Mouse (Mus musculus): ENCODE results near the gene Dnal4. TPM values are rescaled to one million over a fixed set of nuclear protein-coding genes. Genes with fewer than 3 reads are reported as not detected.

The Dnal4 gene
- polyA plus RNA-seq, 2 experiments: 60.9 to 70.2 TPM

DNA sequence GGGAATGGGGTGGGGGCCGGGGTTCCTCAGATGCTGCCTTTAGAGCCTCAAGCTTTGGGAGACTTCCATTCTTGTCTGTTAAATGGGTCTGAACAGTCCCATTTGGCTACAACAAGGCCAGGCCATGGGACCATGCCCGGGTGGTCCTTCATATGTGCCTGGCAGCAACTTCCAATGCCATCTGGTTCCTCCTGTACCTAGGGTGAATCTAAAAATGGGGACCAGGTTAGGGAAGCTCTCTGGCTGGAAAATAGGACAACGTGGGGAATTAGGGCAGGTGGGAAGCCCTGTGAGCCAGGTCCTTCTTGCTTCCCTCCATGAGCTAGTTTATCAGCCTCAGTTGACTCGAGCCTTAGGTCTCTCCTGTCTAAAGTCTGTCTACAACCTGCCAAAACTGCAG, 33.3 kb upstream of the Dnal4 start:
- ATAC-seq (ENCODE audit: low FRiP score, low read depth) (no peak), DNase-seq (ENCODE audit: low spot score) (no peak)
- WGBS: 72% methylated on average over 4 of the region's 4 CpGs
- Histone ChIP-seq H3K9ac (ENCODE audit: low read depth, low read length, severe bottlenecking) (no peak overlapping the region), H3K9me3 (ENCODE audit: control insufficient read depth, low read length) (no peaks in the 10 kb centered on the region), H3K36me3 (ENCODE audit: control insufficient read depth, insufficient read depth, low read length) (no peaks in the 10 kb centered on the region), H3K27me3 (ENCODE audit: control insufficient read depth, insufficient read depth, low read length) (peaks cover 22% of the 10 kb centered on the region), H3K4me1 (ENCODE audit: control insufficient read depth, insufficient read depth, low read length) (no peaks in the 10 kb centered on the region), H3K27ac (replicated peaks; ENCODE audit: low read depth, low read length) (no peak overlapping the region), H3K4me2 (replicated peaks; ENCODE audit: low read depth, low read length, severe bottlenecking) (no peak overlapping the region), H3K4me3 (replicated peaks; ENCODE audit: low read length) (no peak overlapping the region)
- TF ChIP-seq POLR2A (IDR thresholded peaks at IDR 0.05; ENCODE audit: borderline replicate concordance, extremely low read depth, insufficient read depth, insufficient read length): no peak

DNA sequence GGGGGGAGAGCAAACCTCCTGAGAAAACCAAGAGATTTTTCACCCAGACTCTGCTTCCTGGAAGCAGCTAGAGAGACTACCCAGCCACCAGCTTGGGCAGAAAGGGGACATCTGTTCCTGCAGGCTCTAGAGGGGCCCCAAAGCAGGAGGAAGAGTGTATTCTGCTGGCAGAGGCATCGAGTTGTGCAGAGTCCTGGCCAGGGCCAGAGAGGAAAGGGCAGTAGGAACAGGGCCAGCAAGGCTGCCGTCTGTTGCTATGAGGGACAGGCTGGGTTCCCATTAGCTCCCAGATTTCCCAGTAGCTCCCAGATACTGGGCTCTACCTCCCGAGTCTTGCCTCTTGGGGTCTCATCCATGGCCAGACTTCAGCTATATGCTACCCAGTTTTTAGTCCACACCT, 32.4 kb upstream of the Dnal4 start:
- Histone ChIP-seq H3K9me3 (ENCODE audit: control insufficient read depth, low read length) (no peaks in the 10 kb centered on the region), H3K27ac (replicated peaks; ENCODE audit: low read depth, low read length) (no peak overlapping the region), H3K4me1 (ENCODE audit: control insufficient read depth, insufficient read depth, low read length) (no peaks in the 10 kb centered on the region), H3K4me2 (replicated peaks; ENCODE audit: low read depth, low read length, severe bottlenecking) (no peak overlapping the region), H3K27me3 (ENCODE audit: control insufficient read depth, insufficient read depth, low read length) (peaks cover 31% of the 10 kb centered on the region), H3K4me3 (replicated peaks; ENCODE audit: low read length) (no peak overlapping the region), H3K36me3 (ENCODE audit: control insufficient read depth, insufficient read depth, low read length) (no peaks in the 10 kb centered on the region), H3K9ac (ENCODE audit: low read depth, low read length, severe bottlenecking) (no peak overlapping the region)
- WGBS: 67% methylated on average over 3 of the region's 3 CpGs
- TF ChIP-seq POLR2A (IDR thresholded peaks at IDR 0.05; ENCODE audit: borderline replicate concordance, extremely low read depth, insufficient read depth, insufficient read length): no peak
- DNase-seq (ENCODE audit: low spot score): no peak
- no peak for ATAC-seq (ENCODE audit: low FRiP score, low read depth)

DNA sequence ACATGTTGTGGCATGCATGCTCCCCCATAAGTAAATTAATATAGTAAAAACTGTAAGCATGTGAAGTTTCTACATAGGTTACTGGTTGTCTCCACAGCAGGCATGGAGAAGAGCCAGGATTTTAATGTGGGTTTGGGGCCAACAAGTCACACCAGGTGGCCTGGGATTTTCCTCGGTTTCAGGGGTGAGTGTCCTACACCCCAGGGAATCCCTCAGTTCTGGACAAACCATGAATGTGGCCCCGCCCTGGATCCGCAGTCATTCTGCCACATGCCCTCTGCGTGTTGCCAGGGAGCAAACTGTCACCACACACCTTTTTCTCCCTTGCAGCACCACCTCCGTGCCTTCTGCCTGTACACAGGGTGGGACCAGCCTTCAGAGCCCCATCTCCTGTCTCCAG, 31.0 kb upstream of the Dnal4 start:
- H3K4me1 ChIP-seq (ENCODE audit: control insufficient read depth, insufficient read depth, low read length): 0 out of 2 replicates have a peak, but pooled peaks cover 2% of the 10 kb centered on the region
- no peak overlapping the region for H3K4me3 ChIP-seq (replicated peaks; ENCODE audit: low read length)
- H3K36me3 ChIP-seq (ENCODE audit: control insufficient read depth, insufficient read depth, low read length): no peaks in the 10 kb centered on the region
- TF ChIP-seq POLR2A (IDR thresholded peaks at IDR 0.05; ENCODE audit: borderline replicate concordance, extremely low read depth, insufficient read depth, insufficient read length): no peak
- ATAC-seq (ENCODE audit: low FRiP score, low read depth) (no peak), DNase-seq (ENCODE audit: low spot score) (no peak)
- 44% methylated on average over 5 of the region's 5 CpGs for WGBS
- peaks cover 45% of the 10 kb centered on the region for H3K27me3 ChIP-seq (ENCODE audit: control insufficient read depth, insufficient read depth, low read length)
- no peaks in the 10 kb centered on the region for H3K9me3 ChIP-seq (ENCODE audit: control insufficient read depth, low read length)
- H3K9ac ChIP-seq (ENCODE audit: low read depth, low read length, severe bottlenecking): no peak overlapping the region
- no peak overlapping the region for H3K4me2 ChIP-seq (replicated peaks; ENCODE audit: low read depth, low read length, severe bottlenecking)
- no peak overlapping the region for H3K27ac ChIP-seq (replicated peaks; ENCODE audit: low read depth, low read length)

DNA sequence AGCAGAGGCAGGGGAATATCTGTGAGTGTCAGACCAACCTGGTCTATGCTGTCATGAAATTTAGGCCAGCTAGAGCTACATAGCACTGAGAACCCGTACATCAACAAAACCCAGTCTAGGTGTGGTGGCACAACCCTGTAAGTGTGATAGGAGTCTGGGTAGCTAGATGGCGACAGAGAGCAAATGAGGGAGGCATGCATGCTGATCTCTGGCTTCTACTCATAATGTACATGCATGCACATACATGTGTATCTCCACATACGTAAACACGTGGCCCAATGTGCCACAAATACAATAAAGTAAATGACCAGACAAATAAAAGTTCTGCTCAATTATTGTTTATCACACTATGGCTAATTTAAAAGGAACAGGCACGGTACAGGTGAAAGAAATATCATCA, 30.5 kb upstream of the Dnal4 start:
- no peak overlapping the region for H3K9ac ChIP-seq (ENCODE audit: low read depth, low read length, severe bottlenecking)
- DNase-seq (ENCODE audit: low spot score) (peak; percentile 59), ATAC-seq (ENCODE audit: low FRiP score, low read depth) (no peak)
- peaks cover 50% of the 10 kb centered on the region for H3K27me3 ChIP-seq (ENCODE audit: control insufficient read depth, insufficient read depth, low read length)
- TF ChIP-seq POLR2A (IDR thresholded peaks at IDR 0.05; ENCODE audit: borderline replicate concordance, extremely low read depth, insufficient read depth, insufficient read length): no peak
- H3K9me3 ChIP-seq (ENCODE audit: control insufficient read depth, low read length): no peaks in the 10 kb centered on the region
- 31% methylated on average over 5 of the region's 5 CpGs for WGBS
- H3K4me1 ChIP-seq (ENCODE audit: control insufficient read depth, insufficient read depth, low read length): 0 out of 2 replicates have a peak, but pooled peaks cover 2% of the 10 kb centered on the region
- H3K4me2 ChIP-seq (replicated peaks; ENCODE audit: low read depth, low read length, severe bottlenecking): no peak overlapping the region
- H3K4me3 ChIP-seq (replicated peaks; ENCODE audit: low read length): no peak overlapping the region
- no peak overlapping the region for H3K27ac ChIP-seq (replicated peaks; ENCODE audit: low read depth, low read length)
- H3K36me3 ChIP-seq (ENCODE audit: control insufficient read depth, insufficient read depth, low read length): no peaks in the 10 kb centered on the region

DNA sequence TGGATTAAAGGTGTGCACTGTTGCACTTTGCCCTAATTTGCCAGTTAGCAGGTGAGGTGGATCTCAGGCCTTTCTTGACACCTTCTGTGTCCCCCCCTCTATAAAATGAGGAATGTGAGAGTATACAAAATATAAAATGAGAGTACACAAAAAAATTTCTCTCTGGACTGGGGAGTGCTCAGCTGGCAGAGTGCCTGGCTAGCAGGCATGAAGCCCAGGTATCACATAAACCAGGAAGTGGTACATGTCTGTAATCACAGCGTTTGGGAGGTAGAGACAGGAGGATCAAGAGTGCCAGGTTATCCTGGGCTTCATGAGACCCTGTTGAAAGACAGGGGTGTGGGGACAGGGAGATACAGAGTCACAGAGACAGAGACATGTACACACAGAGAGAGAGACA, 29.4 kb upstream of the Dnal4 start:
- DNase-seq (ENCODE audit: low spot score): no peak
- Histone ChIP-seq H3K9ac (ENCODE audit: low read depth, low read length, severe bottlenecking) (no peak overlapping the region), H3K4me2 (replicated peaks; ENCODE audit: low read depth, low read length, severe bottlenecking) (no peak overlapping the region), H3K36me3 (ENCODE audit: control insufficient read depth, insufficient read depth, low read length) (no peaks in the 10 kb centered on the region), H3K4me3 (replicated peaks; ENCODE audit: low read length) (no peak overlapping the region), H3K4me1 (ENCODE audit: control insufficient read depth, insufficient read depth, low read length) (0 out of 2 replicates have a peak, but pooled peaks cover 2% of the 10 kb centered on the region), H3K27me3 (ENCODE audit: control insufficient read depth, insufficient read depth, low read length) (peaks cover 61% of the 10 kb centered on the region), H3K9me3 (ENCODE audit: control insufficient read depth, low read length) (no peaks in the 10 kb centered on the region), H3K27ac (replicated peaks; ENCODE audit: low read depth, low read length) (no peak overlapping the region)
- ATAC-seq (ENCODE audit: low FRiP score, low read depth): no peak
- TF ChIP-seq POLR2A (IDR thresholded peaks at IDR 0.05; ENCODE audit: borderline replicate concordance, extremely low read depth, insufficient read depth, insufficient read length): no peak
- WGBS: 47% methylated on average over 1 of the region's 1 CpGs

DNA sequence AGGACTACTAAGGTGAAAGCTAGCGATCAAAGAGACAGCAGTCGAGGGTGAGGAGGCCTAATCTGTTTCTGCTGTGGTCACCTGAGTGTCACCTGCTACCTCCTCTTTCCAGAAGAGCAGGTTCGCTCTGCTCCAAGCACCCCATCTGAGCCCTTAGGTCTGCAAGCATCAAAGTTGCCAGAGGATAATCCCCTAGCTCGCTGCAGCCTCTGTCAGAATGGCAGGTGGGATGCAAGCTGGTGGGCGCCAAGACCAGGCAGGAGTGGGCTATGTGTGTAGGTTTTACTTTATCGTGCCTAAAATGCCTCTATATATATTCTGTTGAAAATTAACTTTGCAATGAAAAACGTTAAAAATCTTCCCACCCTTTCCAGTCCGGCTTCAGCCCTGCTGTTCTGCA, 27.6 kb upstream of the Dnal4 start:
- no peak overlapping the region for H3K9ac ChIP-seq (ENCODE audit: low read depth, low read length, severe bottlenecking)
- H3K36me3 ChIP-seq (ENCODE audit: control insufficient read depth, insufficient read depth, low read length): no peaks in the 10 kb centered on the region
- H3K4me2 ChIP-seq (replicated peaks; ENCODE audit: low read depth, low read length, severe bottlenecking): peak overlapping the region; percentile 81
- no peak overlapping the region for H3K27ac ChIP-seq (replicated peaks; ENCODE audit: low read depth, low read length)
- no peaks in the 10 kb centered on the region for H3K9me3 ChIP-seq (ENCODE audit: control insufficient read depth, low read length)
- no peak for TF ChIP-seq POLR2A (IDR thresholded peaks at IDR 0.05; ENCODE audit: borderline replicate concordance, extremely low read depth, insufficient read depth, insufficient read length)
- H3K27me3 ChIP-seq (ENCODE audit: control insufficient read depth, insufficient read depth, low read length): peaks cover 68% of the 10 kb centered on the region
- H3K4me1 ChIP-seq (ENCODE audit: control insufficient read depth, insufficient read depth, low read length): 0 out of 2 replicates have a peak, but pooled peaks cover 2% of the 10 kb centered on the region
- H3K4me3 ChIP-seq (replicated peaks; ENCODE audit: low read length): peak overlapping the region; percentile 59
- DNase-seq (ENCODE audit: low spot score) (no peak), ATAC-seq (ENCODE audit: low FRiP score, low read depth) (no peak)
- 18% methylated on average over 8 of the region's 8 CpGs for WGBS

Data from limb, embryonic 14.5 days (tissue).